Mouse (Mus musculus) midbrain, embryonic 11.5 days (tissue): ENCODE data around the gene Rab11fip3. TPM values are rescaled to one million over a fixed set of nuclear protein-coding genes. Genes with fewer than 3 reads are reported as not detected.
"Not testable (repeated sequence)": the region's sequence is repeated elsewhere in the genome, so short reads cannot be mapped to it uniquely, and the experiment has no call there.

Experiments
- ATAC-seq: fragments of 200-750 bp; cut with Nextera tagmentation; 2 replicates; pipeline ENCODE4 v1.8.0; 2017; ENCODE audit warnings: moderate TSS enrichment, moderate library complexity; ENCODE audit not compliant: low FRiP score
- DNase-seq: peaks from one replicate; pipeline ENCODE4 v3.0.0; 2015; ENCODE audit warnings: low spot score; ENCODE audit errors: missing footprints
- H3K27ac ChIP-seq: fragments of 300-500 bp; sonication (generic); 2 replicates; pipeline ENCODE4 v1.5.1; 2014; ENCODE audit warnings: low read depth, low read length
- H3K27me3 ChIP-seq: fragments of 300-500 bp; sonication (generic); 2 replicates; pipeline ENCODE4 v1.6.1; 2014; ENCODE audit warnings: mild to moderate bottlenecking, low read length, moderate library complexity, mixed read lengths; ENCODE audit not compliant: control insufficient read depth, insufficient read depth
- H3K36me3 ChIP-seq: fragments of 300-500 bp; sonication (generic); 2 replicates; pipeline ENCODE4 v1.6.1; 2014; ENCODE audit warnings: mild to moderate bottlenecking, low read length, moderate library complexity, mixed read lengths; ENCODE audit not compliant: control insufficient read depth, insufficient read depth
- H3K4me1 ChIP-seq: fragments of 300-500 bp; sonication (generic); 2 replicates; pipeline ENCODE4 v1.6.1; 2014; ENCODE audit warnings: low read length; ENCODE audit not compliant: control insufficient read depth, insufficient read depth
- H3K4me2 ChIP-seq: fragments of 300-500 bp; sonication (generic); 2 replicates; pipeline ENCODE4 v1.6.1; 2014; ENCODE audit warnings: mild to moderate bottlenecking, moderate library complexity
- H3K4me3 ChIP-seq: fragments of 300-500 bp; sonication (generic); 2 replicates; pipeline ENCODE4 v1.5.1; 2014; ENCODE audit warnings: low read depth, low read length
- H3K9ac ChIP-seq: fragments of 300-500 bp; sonication (generic); 2 replicates; pipeline ENCODE4 v1.6.1; 2014; ENCODE audit warnings: low read length
- H3K9me3 ChIP-seq: fragments of 300-500 bp; sonication (generic); 2 replicates; pipeline ENCODE4 v1.6.1; 2016; ENCODE audit warnings: low read length; ENCODE audit not compliant: control insufficient read depth
- WGBS: fragments of 180-500 bp; shearing (Covaris S2); extraction: QIAGEN DNeasy Blood & Tissue Kit; methylation state at CpG from one replicate; pipeline ENCODE4 v1.1.7; 2014; 5-methylcytosine and 5-hydroxymethylcytosine counted together
- polyA plus RNA-seq: library from polyadenylated mRNA; unstranded; fragments of >200 nt; fragmentation: Nextera tagmentation; extraction: Ambion mirVana; gene quantifications from 2 replicates; pipeline ENCODE4 v1.2.1, GENCODE M21; 2014

Rab11fip3 gene
- polyA plus RNA-seq, 1 experiment from 2014 or later: 18.2 TPM

GRCm38 (mm10) chr17:26048118-26048517 lies 21.2 kb downstream of the Rab11fip3 start:
- WGBS: 94% methylated on average over 8 of the region's 8 CpGs
- H3K4me2 ChIP-seq: no peak overlapping the region
- DNase-seq (peak; percentile 75), ATAC-seq (no peak)
- 0 out of 2 replicates have a peak, but pooled peaks cover 2% of the 10 kb centered on the region for H3K36me3 ChIP-seq
- no peak overlapping the region for H3K4me3 ChIP-seq
- H3K9ac ChIP-seq: no peak overlapping the region
- no peaks in the 10 kb centered on the region for H3K9me3 ChIP-seq
- H3K27me3 ChIP-seq: no peaks in the 10 kb centered on the region
- H3K4me1 ChIP-seq: peaks cover 2% of the 10 kb centered on the region
- H3K27ac ChIP-seq: no peak overlapping the region

- peak; percentile 60 for DNase-seq
- Histone ChIP-seq H3K27ac (no peak overlapping the region), H3K9ac (no peak overlapping the region), H3K4me1 (peaks cover 2% of the 10 kb centered on the region), H3K36me3 (no peaks in the 10 kb centered on the region), H3K4me3 (no peak overlapping the region), H3K27me3 (no peaks in the 10 kb centered on the region), H3K9me3 (no peaks in the 10 kb centered on the region), H3K4me2 (no peak overlapping the region)
- ATAC-seq: no peak
- 73% methylated on average over 10 of the region's 10 CpGs for WGBS
These were observed 22.9 kb downstream of the Rab11fip3 start for GRCm38 (mm10) chr17:26046253-26046997.

GRCm38 (mm10) chr17:26045285-26045684 lies 24.1 kb downstream of the Rab11fip3 start:
- Histone ChIP-seq H3K4me2 (no peak overlapping the region), H3K9me3 (no peaks in the 10 kb centered on the region), H3K27ac (no peak overlapping the region), H3K36me3 (no peaks in the 10 kb centered on the region), H3K4me1 (peaks cover 2% of the 10 kb centered on the region), H3K27me3 (no peaks in the 10 kb centered on the region), H3K4me3 (no peak overlapping the region), H3K9ac (no peak overlapping the region)
- WGBS: 69% methylated on average over 4 of the region's 4 CpGs
- DNase-seq (peak; percentile 64), ATAC-seq (no peak)

- no peak for ATAC-seq
- no peak overlapping the region for H3K4me2 ChIP-seq
- no peaks in the 10 kb centered on the region for H3K36me3 ChIP-seq
- no peak overlapping the region for H3K27ac ChIP-seq
- H3K9me3 ChIP-seq: no peaks in the 10 kb centered on the region
- no peaks in the 10 kb centered on the region for H3K27me3 ChIP-seq
- WGBS: 81% methylated on average over 5 of the region's 5 CpGs
- H3K4me1 ChIP-seq: peaks cover 2% of the 10 kb centered on the region
- DNase-seq: peak; percentile 66
- H3K4me3 ChIP-seq: no peak overlapping the region
- H3K9ac ChIP-seq: no peak overlapping the region
These were observed 26.1 kb downstream of the Rab11fip3 start for GRCm38 (mm10) chr17:26043249-26043636.

GRCm38 (mm10) chr17:26042599-26043248 lies 26.6 kb downstream of the Rab11fip3 start:
- DNase-seq (peak; percentile 53), ATAC-seq (no peak)
- no peaks in the 10 kb centered on the region for H3K9me3 ChIP-seq
- no peak overlapping the region for H3K4me2 ChIP-seq
- no peak overlapping the region for H3K4me3 ChIP-seq
- H3K27me3 ChIP-seq: no peaks in the 10 kb centered on the region
- H3K27ac ChIP-seq: no peak overlapping the region
- H3K4me1 ChIP-seq: peaks cover 2% of the 10 kb centered on the region
- no peak overlapping the region for H3K9ac ChIP-seq
- WGBS: 85% methylated on average over 13 of the region's 13 CpGs
- no peaks in the 10 kb centered on the region for H3K36me3 ChIP-seq

GRCm38 (mm10) chr17:26041111-26041802 lies 28.1 kb downstream of the Rab11fip3 start:
- H3K27me3 ChIP-seq: no peaks in the 10 kb centered on the region
- no peak overlapping the region for H3K9ac ChIP-seq
- no peaks in the 10 kb centered on the region for H3K9me3 ChIP-seq
- DNase-seq: peak; percentile 94
- WGBS: 52% methylated on average over 9 of the region's 9 CpGs
- H3K4me3 ChIP-seq: no peak overlapping the region
- no peak overlapping the region for H3K27ac ChIP-seq
- peaks cover 2% of the 10 kb centered on the region for H3K4me1 ChIP-seq
- H3K4me2 ChIP-seq: no peak overlapping the region
- ATAC-seq: no peak
- H3K36me3 ChIP-seq: no peaks in the 10 kb centered on the region; the same call in 1 of the 2 replicates

- not testable (repeated sequence) for H3K4me1 ChIP-seq, H3K9me3 ChIP-seq, ATAC-seq, H3K4me2 ChIP-seq, H3K36me3 ChIP-seq, H3K9ac ChIP-seq, H3K4me3 ChIP-seq, H3K27ac ChIP-seq, H3K27me3 ChIP-seq
- WGBS: 85% methylated on average over 8 of the region's 8 CpGs
- peak; percentile 76 for DNase-seq
These were observed 28.6 kb downstream of the Rab11fip3 start for GRCm38 (mm10) chr17:26040711-26041110.

- peaks cover 3% of the 10 kb centered on the region; the same call in 1 of the 2 replicates for H3K36me3 ChIP-seq
These were observed 37.3 kb downstream of the Rab11fip3 start for GRCm38 (mm10) chr17:26032037-26032436.

GRCm38 (mm10) chr17:26031583-26031982 lies 37.8 kb downstream of the Rab11fip3 start:
- DNase-seq: no peak
- ATAC-seq: no peak
- Histone ChIP-seq H3K9ac (no peak overlapping the region), H3K4me3 (no peak overlapping the region), H3K27me3 (no peaks in the 10 kb centered on the region), H3K27ac (no peak overlapping the region), H3K9me3 (no peaks in the 10 kb centered on the region), H3K4me2 (no peak overlapping the region), H3K36me3 (peaks cover 3% of the 10 kb centered on the region; the same call in 1 of the 2 replicates), H3K4me1 (no peaks in the 10 kb centered on the region)
- 93% methylated on average over 5 of the region's 5 CpGs for WGBS

More at GRCm38 (mm10) chr17:26032037-26032436, 37.3 kb downstream of the Rab11fip3 start:
- Histone ChIP-seq H3K27me3 (no peaks in the 10 kb centered on the region), H3K4me1 (no peaks in the 10 kb centered on the region), H3K9ac (no peak overlapping the region), H3K27ac (no peak overlapping the region), H3K4me3 (no peak overlapping the region), H3K4me2 (no peak overlapping the region), H3K9me3 (no peaks in the 10 kb centered on the region)
- 92% methylated on average over 6 of the region's 6 CpGs for WGBS
- ATAC-seq (no peak), DNase-seq (no peak)
